Mouse (Mus musculus) NIH3T3 (cell line): ENCODE data around the gene Pmm2.

Source experiments
- DNase-seq: peaks from one replicate; pipeline ENCODE4 v3.0.0-alpha.2; 2012; ENCODE audit warnings: low read depth

Gene Pmm2

DNA sequence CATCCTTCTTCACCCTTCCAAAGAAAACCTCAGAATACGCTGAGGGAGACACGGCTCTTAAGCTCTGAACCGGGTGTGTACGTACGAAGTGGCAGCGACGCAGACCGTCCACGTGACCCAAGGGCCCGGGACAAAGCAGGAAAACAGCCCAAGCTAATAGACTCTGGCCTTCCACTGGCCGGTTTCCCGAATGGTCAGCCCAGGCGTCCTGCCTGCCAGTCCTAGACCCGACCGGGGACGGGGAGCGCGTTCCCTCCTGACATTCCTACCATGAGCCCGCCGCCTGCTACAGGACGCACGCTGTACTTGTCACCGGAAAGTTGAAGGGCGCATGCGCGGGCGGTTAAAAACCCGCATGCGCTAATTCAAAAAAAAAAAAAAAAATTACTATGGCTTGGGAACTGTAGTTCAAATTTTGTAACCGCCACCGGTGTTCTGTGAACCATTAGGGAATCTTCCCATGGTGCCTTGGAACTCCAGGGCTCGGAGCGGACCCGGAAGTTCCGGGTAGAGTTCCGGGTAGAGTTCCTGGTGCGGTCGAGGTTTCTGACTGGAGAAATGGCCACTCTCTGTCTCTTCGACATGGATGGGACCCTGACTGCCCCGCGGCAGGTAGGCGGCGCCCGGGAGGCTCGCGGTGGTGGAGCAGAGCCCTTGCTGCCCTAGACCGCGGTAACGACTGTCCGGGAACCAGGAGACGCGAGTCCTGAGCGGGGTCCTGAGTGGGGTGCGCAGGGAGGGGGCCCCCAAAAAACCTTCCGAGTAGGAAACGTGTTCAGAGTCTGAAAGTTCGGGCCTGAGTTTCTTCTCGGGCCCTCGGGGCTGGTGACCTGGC lies at the start of gene Pmm2, which contains the start of gene Tmem186:
Pmm2 (plus strand) TSS at position 458 of the 835 bp plus-strand sequence.
Tmem186 (minus strand) TSS at position 496 of the 835 bp plus-strand sequence.
- DNase-seq = peak; percentile 96

DNA sequence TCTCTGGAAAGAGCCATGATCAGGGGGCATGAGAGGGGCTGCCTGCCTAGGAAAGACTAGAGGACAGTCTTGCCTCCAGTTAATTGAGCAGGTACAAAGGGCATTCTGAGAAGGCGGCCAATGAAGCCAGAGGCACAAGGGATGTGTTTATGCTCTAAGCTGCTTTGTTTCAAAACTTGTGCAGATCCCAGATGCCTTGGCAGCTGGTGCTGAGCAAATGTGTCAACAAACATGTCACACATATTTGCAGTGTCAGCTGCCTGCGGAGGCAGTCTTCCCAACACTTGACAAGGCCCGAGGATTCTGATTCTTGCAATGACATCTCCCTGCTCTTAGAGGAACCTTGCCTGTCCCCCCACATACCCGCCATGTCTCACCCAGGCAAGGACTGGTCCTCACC lies 42.1 kb upstream of the Pmm2 start:
- no peak for DNase-seq

DNA sequence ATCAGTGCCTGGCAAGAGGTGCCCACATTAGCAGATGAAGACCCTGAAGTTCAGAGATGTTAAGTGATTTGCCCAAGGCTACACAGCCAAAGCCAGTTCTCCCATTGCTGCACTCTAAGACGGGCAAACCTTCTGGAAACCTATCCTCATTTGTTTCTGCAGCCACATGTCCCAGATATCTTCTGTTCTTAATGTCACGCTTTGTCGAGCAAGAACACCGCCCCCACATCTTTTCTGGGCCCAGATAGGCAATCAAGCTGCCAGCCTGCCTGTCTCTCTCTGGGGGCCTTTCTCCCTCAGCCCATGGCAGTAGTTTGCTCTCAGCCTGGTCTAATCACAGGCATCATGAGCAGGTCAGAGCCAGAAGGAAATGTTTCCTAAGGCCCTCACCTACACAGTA lies 41.1 kb upstream of the Pmm2 start:
- DNase-seq = no peak

DNA sequence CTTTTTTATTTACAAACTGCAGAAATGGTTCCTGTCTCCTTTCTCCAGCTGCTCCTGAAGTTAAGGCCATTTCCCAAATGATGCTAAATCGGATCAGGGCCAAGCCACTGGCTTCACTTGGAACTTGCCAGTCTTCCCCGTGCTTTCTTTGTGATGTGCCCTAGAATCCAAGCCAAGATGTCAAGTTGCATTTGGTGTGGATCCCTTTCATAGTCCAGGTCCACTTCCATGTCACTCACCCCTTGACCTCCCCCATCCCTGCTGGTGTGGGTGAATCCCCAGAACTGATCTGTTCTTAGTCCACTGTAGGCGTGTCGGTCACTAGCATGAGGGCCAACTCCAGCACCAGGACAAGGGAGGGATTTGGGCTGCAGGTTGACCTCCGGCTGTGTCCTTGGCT lies 40.0 kb upstream of the Pmm2 start:
- DNase-seq = no peak

DNA sequence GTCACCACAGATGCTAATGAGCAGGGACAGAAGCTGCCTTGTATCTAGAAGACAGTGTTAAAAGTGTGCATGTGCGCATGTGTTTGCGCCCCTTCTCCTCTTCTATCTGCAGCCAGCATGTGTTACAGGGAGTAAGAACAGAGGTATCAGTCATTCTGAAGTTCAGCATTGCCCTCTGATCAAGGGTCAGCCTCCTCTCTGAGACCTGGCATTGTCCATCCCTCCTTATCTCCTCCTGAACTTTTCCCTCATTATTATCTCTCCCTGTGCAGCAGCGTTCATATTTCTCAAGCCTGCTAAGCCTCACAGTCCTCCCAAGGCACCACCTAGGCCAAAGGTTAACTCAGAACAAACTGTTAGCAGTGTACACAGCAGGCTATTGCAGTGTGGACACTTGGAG lies 33.7 kb upstream of the Pmm2 start:
- no peak for DNase-seq

DNA sequence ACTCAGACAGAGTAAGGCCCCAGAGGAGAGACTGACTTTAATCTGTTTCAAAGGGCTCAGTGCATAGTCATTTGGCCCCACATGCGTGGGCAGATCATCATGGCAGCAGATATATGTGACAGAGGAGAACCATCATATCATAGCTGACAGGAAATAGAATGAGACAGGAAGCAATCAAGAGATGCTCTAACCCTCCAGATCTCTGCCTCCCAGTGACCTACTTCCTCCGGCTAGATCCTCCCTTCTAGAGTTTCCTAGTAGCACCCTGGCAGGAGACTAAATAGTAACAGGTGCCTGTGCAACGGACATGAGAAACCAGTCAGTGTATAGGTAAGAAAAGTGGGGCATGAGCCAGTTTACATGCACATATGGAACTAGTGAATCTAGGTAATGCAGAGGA lies 27.1 kb upstream of the Pmm2 start:
- no peak for DNase-seq

DNA sequence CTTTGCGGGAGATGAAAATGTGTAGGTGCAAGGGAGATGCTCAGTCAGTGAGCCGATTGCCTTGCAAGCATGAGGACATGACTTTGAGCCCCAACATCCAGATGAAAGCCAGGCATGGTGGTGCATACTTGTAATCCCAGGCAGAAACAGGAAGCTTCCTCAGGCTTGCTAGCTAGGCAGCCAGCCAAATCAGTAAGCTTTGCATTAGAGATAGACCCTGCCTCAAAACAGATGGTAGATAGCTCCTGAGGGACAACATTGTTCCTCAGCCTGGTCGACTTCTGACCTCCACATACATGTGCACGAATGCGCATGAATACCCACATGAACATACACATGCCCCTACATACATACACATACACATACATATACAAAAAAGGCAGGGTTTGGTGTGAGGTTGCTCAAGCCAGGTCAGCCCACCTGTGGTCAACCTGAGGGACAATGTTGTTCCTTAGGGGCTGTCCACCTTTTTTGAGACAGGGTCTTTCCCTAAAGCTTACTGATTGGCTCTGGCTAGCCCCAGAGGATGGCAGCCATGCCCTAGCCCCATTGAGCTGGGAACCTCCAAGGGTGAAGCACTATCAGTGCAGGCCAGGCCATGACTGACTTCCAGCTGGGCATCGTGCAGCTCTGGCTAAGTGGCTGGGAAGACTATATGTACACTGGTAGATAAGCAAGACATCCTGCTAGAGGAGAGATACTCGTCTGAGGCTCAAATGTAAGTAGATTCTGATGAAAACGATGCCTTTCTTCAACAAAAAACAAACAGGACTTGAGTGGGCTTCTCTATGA lies 25.1 kb upstream of the Pmm2 start:
- DNase-seq = no peak

DNA sequence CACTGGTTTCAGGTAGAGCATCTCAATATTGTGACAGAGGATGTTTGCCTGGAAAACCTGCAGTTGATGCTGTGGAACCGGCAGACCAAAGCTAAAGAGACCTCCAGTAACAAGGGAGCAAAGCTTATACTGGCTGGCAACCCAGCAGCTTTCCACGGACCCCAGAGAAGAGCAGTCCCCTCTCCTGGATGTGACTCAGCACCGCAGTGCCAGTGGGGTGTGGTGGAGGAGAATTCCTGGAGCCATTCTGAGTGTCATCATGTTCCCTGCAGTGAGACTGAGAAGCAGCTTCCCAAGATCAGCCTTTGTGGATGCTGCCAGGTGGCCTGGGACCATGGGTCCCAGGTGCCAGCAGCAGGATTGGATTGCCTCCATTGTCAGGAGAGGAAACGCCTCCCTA lies 24.4 kb upstream of the Pmm2 start:
- DNase-seq = no peak

DNA sequence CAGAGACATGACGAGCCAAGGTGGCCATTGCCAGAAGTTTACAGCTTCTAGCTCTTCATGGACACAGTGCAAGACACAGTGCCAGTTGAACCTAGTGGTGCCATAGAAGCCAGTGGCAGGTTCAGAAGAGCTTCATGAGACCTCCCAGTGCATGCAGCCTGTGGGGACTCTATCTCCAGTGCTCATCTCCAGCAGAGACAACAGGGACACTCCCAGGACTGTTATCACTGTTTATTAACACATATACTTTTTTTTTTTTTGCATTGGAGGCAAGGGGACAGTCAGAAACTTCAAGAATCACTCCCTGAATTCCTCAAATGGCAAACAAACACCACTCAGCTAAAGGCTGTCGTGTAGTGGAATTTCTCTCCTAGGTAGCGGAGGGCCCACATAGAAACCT lies 24.0 kb upstream of the Pmm2 start:
- DNase-seq = no peak

DNA sequence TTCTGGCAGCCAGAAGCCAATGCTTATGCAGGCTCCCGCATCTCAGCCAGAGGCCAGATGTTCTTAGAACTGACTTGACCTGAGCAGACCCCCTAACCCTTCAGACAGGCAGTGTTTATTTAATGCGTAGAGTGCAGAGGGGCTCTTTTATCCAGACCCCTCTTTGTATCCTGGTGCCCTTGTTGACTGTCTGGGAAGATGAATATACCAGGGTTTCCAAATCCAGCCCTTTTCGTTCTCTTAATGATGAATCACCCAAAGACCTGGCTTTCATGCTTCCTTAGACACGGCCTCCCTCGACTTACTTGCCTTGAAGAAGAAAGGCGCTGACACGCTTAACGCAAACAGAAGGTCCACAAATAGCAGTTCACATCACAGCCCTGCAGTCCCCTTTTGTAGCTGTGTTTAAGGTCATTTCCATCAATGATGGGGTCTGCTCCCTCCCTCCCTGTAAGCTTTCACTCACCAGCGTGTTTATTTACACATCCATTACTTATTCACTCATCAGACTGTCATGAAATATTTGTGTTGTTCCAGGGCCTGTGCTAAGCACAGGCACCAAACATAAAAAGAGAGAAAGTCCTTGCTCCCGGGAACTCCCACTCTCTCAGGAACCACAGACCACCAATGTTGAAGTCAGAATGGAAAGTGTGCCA lies 17.7 kb upstream of the Pmm2 start:
- DNase-seq = peak; percentile 5

DNA sequence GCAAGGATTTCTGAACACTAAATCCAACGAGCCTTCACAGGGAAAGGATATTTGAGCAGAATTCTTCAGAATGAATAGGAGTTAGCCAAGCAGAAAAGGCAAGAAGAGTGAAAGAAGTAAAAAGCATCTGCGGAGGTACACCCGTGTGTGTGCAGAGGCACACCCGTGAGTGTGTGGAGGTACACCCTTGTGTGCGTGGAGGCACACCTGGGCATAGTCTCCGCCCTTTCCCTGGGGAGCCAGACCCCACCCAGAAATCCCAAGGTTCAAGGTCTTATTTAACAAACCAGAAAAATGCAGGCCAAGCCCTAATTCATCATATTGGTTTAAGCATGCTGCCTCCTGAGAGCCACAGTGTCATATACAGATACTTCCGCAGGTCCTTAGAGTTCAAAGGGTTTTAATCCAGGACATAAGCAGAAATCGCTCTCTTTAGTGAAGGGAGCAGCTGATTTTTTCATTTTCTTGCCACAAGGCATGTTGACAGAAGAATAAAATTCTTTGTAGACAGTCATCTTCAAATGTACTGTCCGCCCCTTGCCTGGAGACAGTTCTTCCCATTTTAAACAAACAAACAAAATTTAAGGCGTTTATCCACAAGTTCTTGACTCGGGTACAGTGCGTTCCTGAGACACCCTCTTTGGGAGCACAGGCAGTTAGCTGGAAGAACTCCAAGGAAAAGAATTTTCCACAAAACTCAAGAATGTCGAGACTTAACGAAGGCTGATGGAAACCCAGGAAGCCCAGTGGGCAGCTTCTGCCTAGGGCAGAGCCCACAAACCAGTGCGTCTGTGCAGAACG lies 17.0 kb upstream of the Pmm2 start:
- DNase-seq = no peak

DNA sequence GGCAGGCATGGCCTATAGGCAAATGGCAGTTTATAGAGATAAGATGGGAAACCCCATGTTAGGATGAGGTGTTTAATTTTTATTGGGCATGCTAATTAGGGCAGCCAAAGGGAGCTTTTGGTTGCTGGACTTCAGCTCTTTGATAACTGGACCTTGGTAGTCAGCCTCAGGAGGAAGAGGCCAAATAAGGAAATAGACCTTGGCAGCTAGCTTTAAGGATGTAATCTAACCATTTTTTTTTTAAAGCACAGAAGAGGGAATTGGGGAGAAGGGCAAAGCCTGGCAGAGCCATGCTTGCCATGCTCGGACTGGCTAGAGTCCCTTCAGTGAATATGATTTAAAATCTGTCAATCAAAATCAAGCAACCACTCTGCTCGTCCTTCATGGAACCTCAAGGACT lies 7.1 kb upstream of the Pmm2 start:
- DNase-seq = no peak

DNA sequence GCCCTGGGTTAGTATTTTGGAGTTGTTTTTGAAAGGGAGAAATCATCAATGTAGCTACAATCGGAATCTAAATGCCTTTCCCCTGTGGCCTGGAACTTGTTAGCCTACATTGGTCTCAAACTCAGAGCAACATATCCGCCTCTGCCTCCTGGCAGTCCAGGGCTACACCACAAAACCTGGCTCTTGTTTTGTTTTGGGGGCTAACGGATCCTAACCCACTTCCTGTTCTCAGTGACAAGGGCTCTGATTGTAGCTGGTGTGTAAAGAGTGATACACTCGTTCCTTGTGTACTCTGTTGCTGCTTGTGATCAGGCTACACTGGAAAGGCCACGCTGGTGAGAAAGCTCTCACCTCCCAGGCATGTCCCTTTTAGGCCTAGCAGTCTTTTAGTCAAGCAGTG lies 6.0 kb upstream of the Pmm2 start:
- no peak for DNase-seq

DNA sequence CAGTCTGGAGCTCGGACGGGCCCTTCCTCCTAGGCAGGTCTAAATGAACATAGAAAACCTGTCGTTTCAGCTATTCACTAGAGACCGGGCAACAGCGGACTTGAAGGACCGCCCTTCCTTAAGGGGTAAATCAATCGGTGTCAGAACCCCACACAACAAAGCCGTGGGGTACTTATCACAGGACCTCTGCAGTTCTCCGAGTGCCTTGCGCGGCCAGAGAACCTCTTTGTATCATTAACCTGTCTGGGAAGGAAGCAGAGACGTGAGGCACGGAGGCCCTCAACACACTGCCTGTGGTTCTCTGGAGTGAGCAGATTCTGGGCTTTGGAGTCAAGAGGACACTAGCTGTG lies 632 bp upstream of the Pmm2 start:
- DNase-seq = no peak

DNA sequence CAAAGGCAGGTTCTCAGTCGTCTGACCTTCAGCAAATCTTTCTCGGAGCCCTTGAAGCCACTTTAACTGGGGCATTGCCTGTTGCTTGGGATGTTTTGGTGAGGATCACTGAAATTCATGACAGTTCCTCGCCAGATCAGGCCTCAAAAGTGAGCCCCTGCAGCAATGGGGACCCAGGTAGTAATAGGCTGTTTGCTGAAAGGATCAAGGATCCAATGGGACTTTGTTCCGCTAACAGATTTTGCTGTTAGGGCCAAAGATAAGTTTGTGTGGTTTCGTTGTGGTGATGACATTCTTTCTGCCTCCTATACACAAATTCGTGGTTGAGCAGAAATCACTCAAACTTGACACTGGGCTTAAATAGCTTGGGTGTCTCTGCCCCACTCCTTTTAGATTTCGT lies 657 bp downstream of the Pmm2 start:
- DNase-seq = no peak

DNA sequence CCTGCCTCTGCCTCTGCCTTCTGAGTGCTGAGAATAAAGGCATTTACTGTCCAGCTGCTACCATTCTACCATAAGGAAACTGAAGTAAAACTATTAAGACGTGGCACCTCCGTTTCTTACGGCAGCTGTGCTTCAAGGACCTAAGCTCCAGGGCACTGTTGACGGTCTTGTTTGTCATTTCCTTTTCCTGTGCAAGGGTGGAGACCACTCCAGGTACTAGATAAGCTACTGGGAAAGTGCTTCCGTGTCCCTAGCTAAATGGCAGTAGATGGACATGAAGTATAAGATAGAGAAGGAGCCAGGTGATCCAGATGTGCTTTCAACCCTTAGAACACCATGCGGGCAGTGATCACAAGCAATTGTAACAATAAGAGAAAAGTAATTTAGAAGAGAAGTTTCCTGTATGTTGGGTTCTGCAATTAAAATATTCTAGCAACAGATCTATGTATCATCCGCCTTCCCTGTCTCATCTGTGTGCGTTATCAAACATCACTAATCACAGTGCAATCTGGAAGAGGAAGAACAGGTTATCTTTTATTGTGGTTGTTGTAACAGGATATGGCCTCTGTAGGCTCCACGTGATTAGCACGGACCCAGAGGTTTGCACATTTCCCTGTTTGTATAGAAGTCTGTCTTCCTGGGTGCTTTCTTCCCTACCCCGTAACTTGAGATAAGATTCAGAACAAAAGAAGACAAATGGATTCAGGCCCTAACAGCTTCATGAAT lies 2.2 kb downstream of the Pmm2 start:
- DNase-seq = no peak

DNA sequence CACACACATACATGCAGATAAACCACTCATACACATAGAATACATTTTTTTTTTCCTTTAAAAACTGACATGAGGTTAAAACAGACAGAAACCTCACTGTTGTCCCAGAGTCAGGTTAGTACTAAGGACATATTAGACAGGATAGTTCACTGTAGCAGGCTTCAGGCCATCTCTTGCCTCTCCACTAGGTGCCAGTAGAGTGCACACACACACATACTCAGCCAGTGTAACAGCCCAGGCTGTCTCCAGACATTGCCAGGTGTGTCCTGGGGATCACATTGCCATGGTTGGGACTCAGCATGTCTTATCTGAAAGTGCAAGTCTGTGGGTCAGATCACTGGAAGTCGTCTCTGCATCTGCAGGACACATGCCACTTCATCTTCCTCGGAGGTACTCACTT lies 6.4 kb downstream of the Pmm2 start:
- DNase-seq = peak; percentile 73

DNA sequence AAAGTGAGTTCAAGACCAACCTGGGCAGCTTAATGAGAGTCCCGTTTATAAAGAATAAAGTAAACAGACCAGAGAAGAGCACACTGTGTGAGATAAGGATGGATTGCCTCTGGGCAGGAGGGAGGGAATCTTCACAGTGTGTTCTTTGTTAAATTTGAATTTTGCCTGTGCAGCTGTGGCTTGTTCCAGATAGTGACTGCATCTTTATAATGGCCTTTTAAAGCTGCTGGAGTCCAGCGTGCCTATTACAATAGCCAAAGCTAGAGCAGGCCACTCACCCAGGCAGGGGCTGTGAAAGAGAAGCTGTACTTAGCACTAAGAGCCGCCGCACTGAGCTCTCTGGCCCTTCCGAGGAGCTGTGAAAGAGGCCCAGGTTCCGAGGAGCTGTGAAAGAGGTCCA lies 8.1 kb downstream of the Pmm2 start:
- DNase-seq = no peak

DNA sequence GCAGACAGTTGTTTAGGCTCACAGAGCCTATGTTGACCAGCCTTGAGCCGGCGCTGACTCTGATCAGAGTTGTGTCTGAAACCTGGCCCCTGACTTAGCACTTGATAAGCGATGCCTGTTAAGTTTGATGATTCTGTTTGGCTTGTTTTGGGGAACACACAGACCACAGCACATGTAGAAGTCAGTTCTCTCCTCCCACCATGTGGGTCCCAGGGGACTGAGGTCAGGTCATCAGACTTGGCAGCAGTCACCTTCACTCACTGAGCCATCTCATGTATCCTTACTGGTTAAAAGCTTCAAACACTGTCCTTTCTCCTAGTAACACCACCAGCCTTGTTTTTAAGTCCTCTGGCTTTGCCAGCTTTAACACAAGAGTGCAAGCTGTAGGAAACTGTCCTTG lies 12.5 kb downstream of the Pmm2 start:
- peak; percentile 54 for DNase-seq

DNA sequence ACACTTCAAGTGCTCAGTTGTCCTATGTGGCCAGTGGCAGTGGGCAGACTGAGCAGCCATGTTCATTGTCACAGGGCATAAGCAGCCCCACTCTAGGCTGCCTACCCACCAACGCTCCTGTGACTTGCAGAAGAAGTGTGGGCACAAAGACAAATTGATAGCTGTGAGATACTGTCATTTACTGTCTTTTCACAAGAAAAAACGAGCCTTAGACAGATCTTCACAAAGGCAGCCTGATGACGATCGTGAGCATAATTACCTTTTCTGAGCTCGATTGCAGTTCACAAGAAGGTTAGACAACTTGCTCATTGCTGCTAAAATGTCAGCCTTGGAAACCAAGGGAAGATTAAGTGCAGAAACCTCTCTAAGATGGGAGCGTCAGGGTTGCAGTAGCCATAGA lies 17.6 kb downstream of the Pmm2 start:
- no peak for DNase-seq

DNA sequence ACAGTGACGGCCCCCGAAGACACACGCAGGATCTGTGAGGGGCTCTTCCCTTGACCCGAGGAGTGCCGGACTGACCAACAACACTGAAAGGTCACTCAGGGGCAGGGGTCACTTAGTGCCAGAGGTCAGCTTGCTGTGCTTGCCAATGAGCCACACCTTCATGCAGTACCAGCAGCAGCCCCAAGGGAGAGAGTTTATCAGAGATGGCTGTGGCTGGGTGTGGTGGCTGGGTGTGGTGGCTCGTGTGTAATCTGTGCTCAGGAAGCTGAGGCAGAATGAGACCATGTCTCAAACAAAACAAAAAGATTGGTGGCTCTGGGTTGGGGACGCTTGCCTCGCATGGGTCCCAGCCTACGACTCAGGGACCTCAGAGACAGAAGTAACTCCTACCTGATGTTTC lies 18.1 kb downstream of the Pmm2 start:
- DNase-seq = no peak

DNA sequence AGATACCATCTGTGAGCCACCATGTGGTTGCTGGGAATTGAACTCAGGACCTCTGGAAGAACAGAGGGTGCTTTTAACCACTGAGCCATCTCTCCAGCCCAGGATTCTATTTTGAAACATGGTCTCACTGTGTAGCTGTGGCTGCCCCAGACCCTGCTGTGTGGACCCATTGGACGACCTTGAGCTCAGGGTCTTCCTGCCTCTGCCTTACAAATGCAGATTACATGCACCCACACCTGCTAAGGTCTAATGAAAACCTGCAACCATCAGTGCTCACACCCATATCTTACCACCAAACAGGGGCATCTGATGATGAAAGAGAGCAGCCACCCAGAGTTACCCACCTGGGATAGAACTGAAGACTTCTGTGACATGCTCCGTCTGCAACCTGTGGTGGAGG lies 18.8 kb downstream of the Pmm2 start:
- DNase-seq = no peak
